Mouse (Mus musculus) bone marrow macrophage, adult 2 months (primary cell): ENCODE data around the gene Mtg1.

Experiments
- CTCF ChIP-seq: IDR thresholded peaks from 2 replicates; pipeline ENCODE4 v1.5.1; 2012; ENCODE audit warnings: low read depth, mild to moderate bottlenecking, low read length, moderate library complexity
- POLR2A ChIP-seq: IDR thresholded peaks from 2 replicates; pipeline ENCODE4 v1.6.1; 2012; ENCODE audit warnings: mild to moderate bottlenecking, low read depth, low read length, borderline replicate concordance

DNA sequence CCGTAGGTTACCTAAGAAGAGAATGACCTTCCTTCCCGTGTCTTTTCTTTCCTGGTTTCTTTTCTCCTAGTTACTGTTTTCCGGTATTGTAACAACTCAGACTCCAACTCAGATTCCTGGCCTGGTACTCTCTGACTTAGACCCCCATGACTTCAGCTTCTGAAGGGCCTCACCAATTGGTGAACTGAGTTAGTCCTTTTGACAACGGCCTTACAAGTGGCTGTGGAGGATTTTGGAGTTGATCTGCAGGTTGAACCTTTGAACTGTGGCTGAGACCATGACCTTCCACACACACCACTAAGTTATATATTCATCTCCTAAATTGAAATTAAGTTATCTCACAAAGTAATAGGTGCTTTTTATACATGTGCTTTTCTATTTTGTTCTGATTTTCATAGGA, 46.8 kb downstream of the Mtg1 start:
- no peak for TF ChIP-seq POLR2A
- no peak for TF ChIP-seq CTCF
